Mouse (Mus musculus) spleen, adult 2 months (tissue): ENCODE results near the gene Fbxl18.

ENCODE experiments used
- CTCF ChIP-seq: fragments of 200-500 bp; IDR thresholded peaks from 2 replicates; pipeline ENCODE4 v1.5.1; 2011; ENCODE audit warnings: mild to moderate bottlenecking, inconsistent platforms; ENCODE audit not compliant: insufficient read depth, insufficient read length, insufficient replicate concordance; ENCODE audit errors: extremely low read depth
- POLR2A ChIP-seq: fragments of 200-500 bp; IDR thresholded peaks from 2 replicates; pipeline ENCODE4 v1.6.1; 2011; ENCODE audit warnings: low read depth, low read length, inconsistent platforms

DNA sequence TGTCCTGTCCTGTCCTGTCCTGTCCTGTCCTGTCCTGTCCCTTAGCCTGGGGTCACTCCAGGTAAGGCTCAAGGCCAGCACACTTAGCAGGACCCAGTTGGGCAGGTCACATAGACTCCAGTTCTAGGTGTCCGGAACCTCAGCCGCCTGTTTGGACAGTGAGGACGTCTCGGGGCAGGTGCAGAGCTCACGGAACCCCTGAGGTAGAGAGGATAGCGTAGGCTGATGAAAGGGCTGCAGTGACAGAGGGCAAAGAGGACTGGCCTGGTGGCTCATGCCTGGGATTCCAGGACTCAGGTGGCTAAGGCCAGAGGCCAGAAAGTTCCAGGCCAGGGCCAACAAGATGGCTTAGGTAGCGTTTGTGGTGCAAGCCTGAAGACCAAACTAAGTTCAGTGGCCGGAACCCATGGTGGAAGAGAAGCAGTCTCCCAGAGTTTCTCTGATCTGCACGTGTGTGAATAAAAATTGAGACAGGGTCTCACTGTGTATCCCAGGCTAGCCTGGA lies 36.1 kb upstream of the Fbxl18 start:
- no peak for TF ChIP-seq CTCF
- TF ChIP-seq POLR2A: no peak
